Mouse (Mus musculus): ENCODE measurements around the gene Olfr935.

Olfr935 gene

GRCm38 (mm10) chr9:38999583-38999982 is at the start of gene Olfr935:
Olfr935 (minus strand) TSS chr9:38999683.
- no peak for DNase-seq (ENCODE audit: low spot score in 2 of 2)

GRCm38 (mm10) chr9:39023277-39023676 is 23.8 kb upstream of the Olfr935 start, which contains the start of gene Olfr146:
Olfr146 (minus strand) TSS chr9:39023377.
- DNase-seq (ENCODE audit: low spot score in 2 of 2) = no peak

- DNase-seq (ENCODE audit: low spot score in 2 of 2) = no peak
Measured at GRCm38 (mm10) chr9:38988215-38988614, 11.3 kb downstream of the Olfr935 start, which contains the start of gene Olfr934. Olfr934 (minus strand) TSS chr9:38988315.

- no peak for DNase-seq (ENCODE audit: low spot score in 2 of 2)
Measured at GRCm38 (mm10) chr9:38972013-38972412, 27.5 kb downstream of the Olfr935 start, which contains the start of gene Olfr933. Olfr933 (plus strand) TSS chr9:38972313.

GRCm38 (mm10) chr9:38954124-38954416 is 45.4 kb downstream of the Olfr935 start:
- no peak for DNase-seq (ENCODE audit: low spot score in 2 of 2)

- no peak for DNase-seq (ENCODE audit: low spot score in 2 of 2)
Measured at GRCm38 (mm10) chr9:38953401-38954123, 45.9 kb downstream of the Olfr935 start.
